Mouse (Mus musculus) limb, embryonic 15.5 days (tissue): ENCODE measurements at regions not wholly inside any gene's neighbourhood (a gene's known extent, or its start where the extent isn't known, plus 50 kb on each side); places are given as distances from the start of the nearest gene placed in this dataset.
A peak's percentile ranks its signal among the peaks of the same experiment; 100 is the strongest.

ENCODE experiments used
- ATAC-seq: fragments of 200-750 bp; cut with Nextera tagmentation; 2 replicates; pipeline ENCODE4 v1.8.0; 2017; ENCODE audit warnings: low read depth, moderate TSS enrichment; ENCODE audit not compliant: insufficient number of reproducible peaks, low FRiP score, low TSS enrichment
- H3K27ac ChIP-seq: fragments of 300-500 bp; sonication (generic); 2 replicates; pipeline ENCODE4 v1.5.1; 2015; ENCODE audit warnings: moderate library complexity, mild to moderate bottlenecking, inconsistent platforms
- H3K27me3 ChIP-seq: fragments of 300-500 bp; sonication (generic); 2 replicates; pipeline ENCODE4 v1.6.1; 2015; ENCODE audit warnings: inconsistent platforms
- H3K36me3 ChIP-seq: fragments of 300-500 bp; sonication (generic); 2 replicates; pipeline ENCODE4 v1.6.1; 2015; ENCODE audit warnings: inconsistent platforms
- H3K4me1 ChIP-seq: fragments of 300-500 bp; sonication (generic); 2 replicates; pipeline ENCODE4 v1.6.1; 2015; ENCODE audit warnings: inconsistent platforms
- H3K4me2 ChIP-seq: fragments of 300-500 bp; sonication (generic); 2 replicates; pipeline ENCODE4 v1.6.1; 2015; ENCODE audit warnings: mild to moderate bottlenecking, inconsistent platforms
- H3K4me3 ChIP-seq: fragments of 300-500 bp; sonication (generic); 2 replicates; pipeline ENCODE4 v1.5.1; 2015; ENCODE audit warnings: mild to moderate bottlenecking, inconsistent platforms
- H3K9ac ChIP-seq: fragments of 300-500 bp; sonication (generic); 2 replicates; pipeline ENCODE4 v1.6.1; 2015; ENCODE audit warnings: inconsistent platforms
- H3K9me3 ChIP-seq: fragments of 300-500 bp; sonication (generic); 2 replicates; pipeline ENCODE4 v1.6.1; 2016; ENCODE audit warnings: inconsistent platforms
- WGBS: fragments of 180-500 bp; shearing (Covaris S2); methylation state at CpG from one replicate; pipeline ENCODE4 v1.1.7; 2015; 5-methylcytosine and 5-hydroxymethylcytosine counted together

DNA sequence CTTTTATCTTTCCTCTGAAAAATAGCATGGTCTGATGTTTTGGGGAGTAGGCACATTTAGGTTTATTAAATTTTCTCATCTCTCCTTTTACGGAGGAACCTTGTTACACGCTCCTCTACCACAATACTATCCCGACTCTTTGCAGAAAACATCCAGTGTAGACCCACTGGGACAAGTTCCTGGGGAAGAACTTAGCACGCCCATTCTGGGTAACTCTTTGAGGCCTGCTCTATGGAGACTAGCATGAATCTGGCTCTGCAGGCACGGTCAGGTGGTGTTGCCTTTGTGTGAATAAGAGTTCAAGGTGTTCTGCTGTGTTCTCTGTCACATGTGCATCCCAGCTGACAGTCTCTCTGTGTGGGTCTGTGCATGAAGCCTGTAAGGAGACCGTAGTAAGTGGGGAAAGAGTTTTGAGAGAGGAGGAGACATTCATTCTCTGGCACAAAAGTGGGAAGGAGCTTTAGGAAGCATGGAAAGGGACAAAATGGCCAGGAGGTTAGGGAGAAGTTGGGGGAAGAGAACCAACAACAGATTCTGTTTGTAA is 105.2 kb upstream of the Satb2 start:
- no peak overlapping the region for H3K4me2 ChIP-seq

DNA sequence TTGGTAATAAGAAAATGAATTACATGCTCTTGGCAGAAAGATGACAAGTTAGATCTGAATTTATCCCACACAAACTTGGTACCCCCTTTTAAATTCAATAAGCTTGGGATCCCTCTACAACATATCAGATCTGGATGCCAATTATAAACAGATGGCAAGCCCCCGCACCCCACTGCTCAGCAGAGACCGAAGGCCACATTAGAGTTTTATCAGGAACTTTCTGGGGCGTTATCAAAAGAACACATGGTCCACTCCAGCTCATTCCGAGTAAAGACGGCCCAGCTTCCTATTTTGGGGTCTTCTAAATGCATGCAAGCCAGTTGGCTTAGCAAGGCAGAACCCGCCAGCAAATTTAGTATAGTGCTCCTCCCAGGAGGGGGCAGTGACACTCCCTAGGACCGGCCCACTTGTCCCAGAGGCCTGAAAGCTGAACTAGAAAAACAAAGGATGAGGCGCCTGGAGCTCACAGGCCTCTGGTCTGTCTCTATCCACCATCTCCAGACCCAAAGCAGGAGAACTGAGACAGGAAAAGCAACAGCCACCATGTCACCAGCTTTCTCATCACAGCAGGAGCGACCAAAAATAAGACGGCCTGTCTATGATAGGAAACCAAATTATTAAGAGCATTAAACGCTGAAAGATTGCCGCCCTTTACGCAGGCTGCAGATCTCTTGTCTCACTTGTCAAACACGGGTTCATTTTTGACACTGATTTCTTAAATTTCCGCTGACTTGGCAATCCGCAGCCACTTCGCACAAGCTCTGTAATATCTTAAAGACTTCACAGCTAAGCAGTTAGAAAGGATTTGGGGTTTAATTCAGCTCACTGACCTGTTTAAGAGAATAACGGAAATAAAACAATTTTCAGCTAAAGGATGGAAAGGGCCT is 117.2 kb upstream of the Satb2 start:
- no peak for ATAC-seq
- Histone ChIP-seq H3K4me1 (peaks cover 18% of the 10 kb centered on the region), H3K4me2 (no peak overlapping the region), H3K9ac (no peak overlapping the region), H3K27ac (peak overlapping the region; percentile 61), H3K9me3 (no peaks in the 10 kb centered on the region), H3K27me3 (no peaks in the 10 kb centered on the region), H3K36me3 (no peaks in the 10 kb centered on the region), H3K4me3 (no peak overlapping the region)
- WGBS, result 54% methylated on average over 18 of the region's 18 CpGs

More for the DNA sequence above, 105.2 kb upstream of the Satb2 start:
- 79% methylated on average over 6 of the region's 6 CpGs for WGBS
- ATAC-seq, result no peak
- no peaks in the 10 kb centered on the region; the same call in 1 of the 2 replicates for H3K4me1 ChIP-seq
- H3K9ac ChIP-seq, result no peak overlapping the region
- no peak overlapping the region for H3K27ac ChIP-seq
- H3K4me3 ChIP-seq, result no peak overlapping the region
- H3K36me3 ChIP-seq, result no peaks in the 10 kb centered on the region
- H3K9me3 ChIP-seq, result no peaks in the 10 kb centered on the region
- no peaks in the 10 kb centered on the region for H3K27me3 ChIP-seq

DNA sequence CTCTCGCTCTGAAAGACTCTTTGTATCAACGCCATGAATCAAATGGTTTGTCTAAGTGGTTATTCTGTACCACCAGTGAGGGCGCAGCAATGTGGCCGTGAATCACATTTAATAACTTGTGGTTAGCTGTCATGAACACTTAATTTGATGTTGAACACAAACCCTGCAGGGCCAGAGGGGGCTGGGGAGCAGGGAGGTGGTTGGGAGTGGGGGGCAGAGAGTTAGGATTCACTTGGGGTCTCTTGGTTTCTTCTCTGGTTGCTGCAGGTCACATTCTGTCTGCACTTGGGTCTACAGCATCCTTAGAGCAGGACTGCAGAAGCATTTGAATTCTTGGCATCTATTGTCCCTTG is 117.8 kb upstream of the Satb2 start:
- ATAC-seq, result no peak
- no peak overlapping the region for H3K4me3 ChIP-seq
- H3K4me2 ChIP-seq, result no peak overlapping the region
- no peak overlapping the region for H3K9ac ChIP-seq
- H3K4me1 ChIP-seq, result peaks cover 18% of the 10 kb centered on the region
- WGBS, result 44% methylated on average over 4 of the region's 4 CpGs
- H3K27ac ChIP-seq, result peak overlapping the region; percentile 61; the same call in 1 of the 2 replicates
- H3K9me3 ChIP-seq, result no peaks in the 10 kb centered on the region
- H3K36me3 ChIP-seq, result no peaks in the 10 kb centered on the region
- no peaks in the 10 kb centered on the region for H3K27me3 ChIP-seq

DNA sequence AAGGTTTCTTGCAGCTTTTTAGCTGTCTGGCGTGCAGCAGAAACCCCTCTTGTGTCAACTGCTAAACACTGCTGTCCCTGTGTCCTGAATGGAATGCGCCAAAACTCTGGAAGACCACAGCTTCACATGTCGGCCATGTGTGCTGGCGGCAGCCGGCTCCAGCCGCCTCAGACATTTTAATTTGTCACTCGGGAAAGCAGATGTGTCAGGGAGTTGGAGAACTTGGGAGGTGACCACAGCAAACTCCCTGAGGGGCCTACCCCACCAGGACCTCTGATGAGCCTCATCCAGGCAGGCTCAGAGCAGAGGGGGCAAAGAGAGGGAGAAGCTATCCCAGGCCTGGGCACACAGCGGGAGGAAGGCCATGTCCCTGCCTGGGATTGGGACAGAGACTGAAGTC is 118.3 kb upstream of the Satb2 start:
- Histone ChIP-seq H3K36me3 (no peaks in the 10 kb centered on the region), H3K27ac (peak overlapping the region; percentile 65; the same call in 1 of the 2 replicates), H3K9ac (no peak overlapping the region), H3K27me3 (no peaks in the 10 kb centered on the region), H3K9me3 (no peaks in the 10 kb centered on the region), H3K4me2 (no peak overlapping the region), H3K4me1 (peaks cover 18% of the 10 kb centered on the region), H3K4me3 (no peak overlapping the region)
- WGBS, result 29% methylated on average over 8 of the region's 8 CpGs
- ATAC-seq, result peak; percentile 55

- Histone ChIP-seq H3K36me3 (no peaks in the 10 kb centered on the region), H3K9ac (no peak overlapping the region), H3K27ac (no peak overlapping the region), H3K27me3 (no peaks in the 10 kb centered on the region), H3K4me1 (peaks cover 15% of the 10 kb centered on the region), H3K9me3 (no peaks in the 10 kb centered on the region), H3K4me3 (no peak overlapping the region), H3K4me2 (no peak overlapping the region)
- WGBS, result 77% methylated on average over 2 of the region's 2 CpGs
- ATAC-seq, result no peak
Measured at GRCm38 (mm10) chr1:57100614-57101013, 122.2 kb upstream of the Satb2 start.

DNA sequence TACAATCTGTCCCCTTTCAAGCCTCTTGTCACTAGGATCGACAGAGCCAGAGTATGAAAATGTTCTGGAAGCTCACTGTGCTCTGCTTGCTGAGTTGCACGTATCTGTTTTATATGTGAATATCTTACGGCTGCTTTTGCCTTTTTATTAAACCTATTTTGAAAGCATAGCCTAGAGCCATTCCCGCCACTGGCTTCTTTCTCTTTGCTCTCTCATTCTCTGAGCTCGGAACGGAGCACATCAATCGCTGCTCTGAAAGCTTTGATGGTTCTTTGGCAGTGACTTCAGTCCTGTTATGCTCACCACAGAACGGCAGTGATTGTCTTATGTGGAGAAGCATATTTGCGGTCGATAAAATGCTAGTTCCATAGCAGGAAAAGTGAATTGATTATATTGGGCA is 128.9 kb upstream of the Satb2 start:
- ATAC-seq, result no peak
- Histone ChIP-seq H3K4me2 (no peak overlapping the region), H3K4me1 (no peaks in the 10 kb centered on the region), H3K9ac (no peak overlapping the region), H3K36me3 (no peaks in the 10 kb centered on the region), H3K27me3 (no peaks in the 10 kb centered on the region), H3K4me3 (no peak overlapping the region), H3K9me3 (no peaks in the 10 kb centered on the region), H3K27ac (no peak overlapping the region)
- 48% methylated on average over 10 of the region's 10 CpGs for whole genome bisulfite sequencing

DNA sequence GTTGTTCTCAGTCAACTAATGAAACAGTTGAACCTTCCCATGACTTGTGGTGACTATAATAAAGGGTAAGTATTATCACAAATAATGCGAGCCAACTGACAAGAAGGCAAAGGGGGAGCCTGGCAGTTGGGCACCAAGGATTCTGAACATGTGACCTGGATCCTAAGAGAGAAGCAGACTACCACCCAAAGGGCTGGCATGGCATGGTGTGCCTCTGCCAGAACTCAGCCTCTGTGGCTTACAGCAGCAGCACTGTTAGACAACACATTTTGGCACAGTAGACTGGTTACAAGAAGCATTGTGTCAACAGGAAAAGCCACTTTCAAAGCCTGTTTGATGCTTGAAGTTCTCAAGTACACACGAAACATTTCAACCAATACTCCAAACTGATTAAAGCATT is 142.2 kb upstream of the Satb2 start:
- no peak overlapping the region for H3K9ac ChIP-seq
- no peaks in the 10 kb centered on the region for H3K36me3 ChIP-seq
- H3K4me1 ChIP-seq, result no peaks in the 10 kb centered on the region
- no peak overlapping the region for H3K27ac ChIP-seq
- no peaks in the 10 kb centered on the region for H3K27me3 ChIP-seq
- H3K4me2 ChIP-seq, result no peak overlapping the region
- ATAC-seq, result no peak
- no peaks in the 10 kb centered on the region for H3K9me3 ChIP-seq
- H3K4me3 ChIP-seq, result no peak overlapping the region
- WGBS, result 60% methylated on average over 2 of the region's 2 CpGs

DNA sequence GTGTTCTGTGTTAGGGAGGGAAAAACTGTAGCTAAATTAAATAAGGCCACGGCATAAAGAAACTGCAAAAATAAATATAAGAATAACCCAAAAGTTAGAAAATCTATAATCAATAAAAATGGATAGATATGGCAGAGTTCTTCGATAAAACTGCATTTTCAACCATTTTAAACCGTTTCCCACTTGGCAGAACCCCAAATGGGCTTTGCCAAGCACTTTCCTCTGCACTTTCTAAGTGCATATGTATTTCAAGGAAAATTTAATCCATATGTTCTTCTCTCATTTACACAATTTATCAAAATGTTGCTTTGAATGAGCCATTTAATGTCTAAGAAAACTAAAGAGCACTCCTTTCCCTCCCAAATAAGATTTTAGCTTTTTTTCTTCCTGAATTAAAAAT is 165.7 kb upstream of the Satb2 start:
- WGBS, result 59% methylated on average over 3 of the region's 3 CpGs
- Histone ChIP-seq H3K4me1 (0 out of 2 replicates have a peak, but pooled peaks cover 5% of the 10 kb centered on the region), H3K9me3 (no peaks in the 10 kb centered on the region), H3K27ac (no peak overlapping the region), H3K4me2 (no peak overlapping the region), H3K27me3 (no peaks in the 10 kb centered on the region), H3K9ac (no peak overlapping the region), H3K36me3 (no peaks in the 10 kb centered on the region), H3K4me3 (no peak overlapping the region)
- no peak for ATAC-seq

DNA sequence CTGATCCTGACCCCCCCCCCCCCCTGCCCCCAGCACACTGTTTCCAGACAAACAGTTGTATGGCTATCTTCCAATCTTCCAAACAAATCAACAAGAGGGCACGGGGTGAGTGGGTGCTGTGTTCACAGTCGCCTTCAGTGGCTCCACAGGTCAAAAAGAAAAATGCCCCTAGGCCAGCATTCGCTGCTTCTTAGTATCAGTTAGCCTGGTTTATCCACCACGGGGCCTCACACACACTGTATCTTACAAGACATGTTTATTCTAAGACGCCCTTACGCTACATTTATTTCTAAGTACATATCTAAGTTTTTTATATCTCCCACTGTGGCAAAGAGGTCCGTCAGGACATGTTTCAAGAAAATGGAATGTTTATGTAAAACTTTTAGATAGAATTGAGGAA is 177.4 kb upstream of the Satb2 start:
- no peaks in the 10 kb centered on the region for H3K4me1 ChIP-seq
- no peak overlapping the region for H3K4me3 ChIP-seq
- H3K27ac ChIP-seq, result no peak overlapping the region
- 78% methylated on average over 7 of the region's 7 CpGs for WGBS
- no peak for ATAC-seq
- H3K27me3 ChIP-seq, result no peaks in the 10 kb centered on the region
- no peaks in the 10 kb centered on the region for H3K36me3 ChIP-seq
- no peak overlapping the region for H3K9ac ChIP-seq
- H3K9me3 ChIP-seq, result no peaks in the 10 kb centered on the region
- H3K4me2 ChIP-seq, result no peak overlapping the region

DNA sequence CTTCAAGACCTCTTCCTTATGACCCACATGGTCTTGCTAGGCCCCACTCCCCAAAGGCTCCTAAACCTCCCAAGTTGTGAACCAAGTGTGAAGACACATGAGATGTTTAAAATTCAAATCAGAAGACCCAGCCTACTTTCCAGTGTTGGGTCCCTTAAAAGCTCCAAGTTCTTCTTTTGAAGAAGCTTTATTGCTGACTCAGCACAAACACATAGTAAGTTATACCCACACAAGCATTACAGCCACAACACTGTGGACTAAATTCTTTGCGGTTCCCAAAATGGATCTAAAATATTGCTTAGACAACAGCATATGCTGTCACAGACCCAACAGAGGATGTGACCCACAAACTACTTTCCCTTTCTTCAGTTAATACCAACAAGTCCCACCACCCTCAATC is 186.0 kb upstream of the Satb2 start:
- Histone ChIP-seq H3K4me3 (no peak overlapping the region), H3K27ac (no peak overlapping the region), H3K36me3 (no peaks in the 10 kb centered on the region), H3K27me3 (no peaks in the 10 kb centered on the region), H3K9ac (no peak overlapping the region), H3K4me2 (no peak overlapping the region), H3K4me1 (no peaks in the 10 kb centered on the region), H3K9me3 (no peaks in the 10 kb centered on the region)
- ATAC-seq, result no peak
- 97% methylated on average over 1 of the region's 1 CpGs for WGBS

- WGBS, result 52% methylated on average over 10 of the region's 10 CpGs
- Histone ChIP-seq H3K4me1 (no peaks in the 10 kb centered on the region), H3K27ac (no peak overlapping the region), H3K36me3 (no peaks in the 10 kb centered on the region), H3K9ac (no peak overlapping the region), H3K27me3 (no peaks in the 10 kb centered on the region), H3K9me3 (no peaks in the 10 kb centered on the region), H3K4me2 (no peak overlapping the region), H3K4me3 (no peak overlapping the region)
- ATAC-seq, result no peak
Measured at GRCm38 (mm10) chr1:57174289-57174890, 195.9 kb upstream of the Satb2 start.

- Histone ChIP-seq H3K27ac (no peak overlapping the region), H3K4me2 (no peak overlapping the region), H3K4me1 (0 out of 2 replicates have a peak, but pooled peaks cover 3% of the 10 kb centered on the region), H3K9me3 (no peaks in the 10 kb centered on the region), H3K27me3 (peaks cover 8% of the 10 kb centered on the region; the same call in 1 of the 2 replicates), H3K9ac (no peak overlapping the region), H3K36me3 (no peaks in the 10 kb centered on the region), H3K4me3 (no peak overlapping the region)
- ATAC-seq, result no peak
- 74% methylated on average over 5 of the region's 5 CpGs for WGBS
Measured at GRCm38 (mm10) chr1:57188796-57189319, 188.6 kb upstream of the 1700066M21Rik start.
